Mouse (Mus musculus): ENCODE results near the gene Fbxo45. TPM values are rescaled to one million over a fixed set of nuclear protein-coding genes. Genes with fewer than 3 reads are reported as not detected.

Gene Fbxo45
- total RNA-seq (2021) = 10 to 100 TPM; 12.1 to 12.6 TPM
- long read RNA-seq, experiment 1, full-length matches to known transcripts = 21 of 29 reads
- long read RNA-seq, experiment 1, partial matches to known transcripts = 1 of 29 reads
- long read RNA-seq, experiment 1, other reads (novel, unspliced or antisense) = 7 of 29 reads
- long read RNA-seq, experiment 2, full-length matches to known transcripts = 5 of 14 reads
- long read RNA-seq, experiment 2, partial matches to known transcripts = 3 of 14 reads
- long read RNA-seq, experiment 2, other reads (novel, unspliced or antisense) = 6 of 14 reads

GRCm38 (mm10) chr16:32246952-32247370 is at the start of gene Fbxo45, which contains the start of gene Wdr53:
TSS of gene Fbxo45 (minus strand) at chr16:32247158.
TSS of gene Wdr53 (plus strand) at chr16:32247227.
- DNase-seq = peak; percentile 97 to 99

DNA sequence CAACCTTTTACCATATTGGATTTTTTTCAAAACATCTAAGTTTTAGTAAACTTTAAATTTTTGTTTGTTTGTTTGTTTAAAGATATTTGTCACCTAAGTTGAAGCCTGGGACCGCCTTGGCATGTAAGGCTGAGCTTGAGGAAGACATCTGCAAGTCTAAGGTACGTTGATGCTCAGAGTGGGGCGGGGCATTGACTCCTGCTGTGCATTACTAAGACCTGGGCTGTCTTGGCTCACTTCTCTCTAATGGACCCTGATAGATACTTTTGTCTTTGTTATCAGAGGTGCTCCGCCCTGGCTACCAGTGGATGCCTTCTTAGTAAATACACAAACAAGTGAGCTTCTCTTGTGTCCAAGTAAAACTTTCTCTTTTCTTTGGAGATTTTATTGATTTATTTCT is 44.9 kb upstream of the Fbxo45 start:
- no peak for DNase-seq

DNA sequence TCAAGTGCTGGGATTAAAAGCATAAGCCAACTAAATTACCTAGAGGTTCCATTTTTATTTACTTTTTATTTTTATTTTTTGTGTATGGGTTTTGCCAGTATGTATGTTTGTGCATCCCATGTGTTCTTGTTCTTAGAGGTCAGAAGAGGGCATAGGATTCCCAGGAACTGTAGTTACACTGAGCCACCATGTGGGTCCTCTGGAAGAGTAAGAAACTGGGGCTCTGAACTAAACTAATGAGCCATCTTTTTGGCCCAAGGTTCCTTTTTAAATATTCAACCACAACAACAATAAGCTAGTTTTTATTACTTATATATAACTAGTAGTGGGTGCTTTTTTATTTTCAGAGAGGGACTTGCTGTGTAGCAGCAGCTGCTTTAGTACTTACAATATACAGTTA is 35.6 kb upstream of the Fbxo45 start:
- DNase-seq = no peak

- no peak for DNase-seq
Measured at GRCm38 (mm10) chr16:32280211-32280610, 33.3 kb upstream of the Fbxo45 start.

DNA sequence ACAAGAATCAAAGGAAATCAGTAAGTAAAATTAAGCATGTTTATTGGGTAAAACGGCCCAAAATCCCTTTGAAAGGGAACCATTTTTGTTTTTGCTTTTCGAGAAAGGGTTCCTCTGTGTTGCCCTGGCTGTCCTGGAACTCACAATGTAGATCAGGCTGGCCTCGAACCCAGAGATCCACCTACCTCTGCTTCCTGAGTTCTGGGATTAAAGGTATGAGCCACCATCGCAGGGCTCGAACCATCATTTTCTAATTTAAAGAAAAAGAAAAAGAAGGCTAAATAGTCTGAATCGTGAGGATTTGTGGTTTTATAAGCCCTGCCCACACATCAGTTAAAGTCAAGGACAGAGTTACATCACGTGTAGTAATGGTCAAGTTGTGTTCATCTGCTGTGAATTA is 31.4 kb upstream of the Fbxo45 start:
- no peak for DNase-seq

GRCm38 (mm10) chr16:32277308-32278256 is 30.6 kb upstream of the Fbxo45 start, which contains the start of gene Rnf168:
TSS of gene Rnf168 (plus strand) at chr16:32277459.
- peak; percentile 95 to 96 for DNase-seq

- no peak for DNase-seq
Measured at GRCm38 (mm10) chr16:32275830-32276229, 28.9 kb upstream of the Fbxo45 start.

GRCm38 (mm10) chr16:32275041-32275440 is 28.1 kb upstream of the Fbxo45 start:
- no peak for DNase-seq

DNA sequence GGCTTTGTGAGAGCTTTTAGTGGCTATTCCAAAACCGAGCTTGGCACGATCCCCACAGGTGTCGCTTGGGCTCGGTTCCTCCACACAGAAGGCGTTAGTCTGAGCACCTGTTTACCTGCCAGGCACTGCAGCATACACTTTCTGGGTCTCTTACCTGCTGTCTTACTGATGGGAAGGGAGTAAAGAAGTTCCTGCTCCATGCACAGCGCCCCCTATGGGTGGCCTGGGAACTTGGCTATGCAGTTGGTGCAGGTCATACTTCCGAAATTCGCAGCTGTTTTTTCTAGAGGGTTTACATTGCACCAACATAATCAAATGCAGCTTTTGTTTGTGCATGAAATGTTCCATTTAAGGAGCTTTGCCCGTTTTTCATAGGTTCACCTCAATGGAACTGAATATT is 26.4 kb upstream of the Fbxo45 start:
- DNase-seq = no peak

GRCm38 (mm10) chr16:32271291-32271690 is 24.3 kb upstream of the Fbxo45 start, which contains the start of gene Smco1:
TSS of gene Smco1 (plus strand) at chr16:32271468.
- peak; percentile 57 to 66 for DNase-seq

GRCm38 (mm10) chr16:32264225-32264624 is 17.3 kb upstream of the Fbxo45 start:
- peak; percentile 11 to 39 for DNase-seq

GRCm38 (mm10) chr16:32246351-32246791 is 587 bp downstream of the Fbxo45 start:
- DNase-seq = peak; percentile 40 to 46

GRCm38 (mm10) chr16:32243901-32244300 is 3.1 kb downstream of the Fbxo45 start:
- no peak for DNase-seq

DNA sequence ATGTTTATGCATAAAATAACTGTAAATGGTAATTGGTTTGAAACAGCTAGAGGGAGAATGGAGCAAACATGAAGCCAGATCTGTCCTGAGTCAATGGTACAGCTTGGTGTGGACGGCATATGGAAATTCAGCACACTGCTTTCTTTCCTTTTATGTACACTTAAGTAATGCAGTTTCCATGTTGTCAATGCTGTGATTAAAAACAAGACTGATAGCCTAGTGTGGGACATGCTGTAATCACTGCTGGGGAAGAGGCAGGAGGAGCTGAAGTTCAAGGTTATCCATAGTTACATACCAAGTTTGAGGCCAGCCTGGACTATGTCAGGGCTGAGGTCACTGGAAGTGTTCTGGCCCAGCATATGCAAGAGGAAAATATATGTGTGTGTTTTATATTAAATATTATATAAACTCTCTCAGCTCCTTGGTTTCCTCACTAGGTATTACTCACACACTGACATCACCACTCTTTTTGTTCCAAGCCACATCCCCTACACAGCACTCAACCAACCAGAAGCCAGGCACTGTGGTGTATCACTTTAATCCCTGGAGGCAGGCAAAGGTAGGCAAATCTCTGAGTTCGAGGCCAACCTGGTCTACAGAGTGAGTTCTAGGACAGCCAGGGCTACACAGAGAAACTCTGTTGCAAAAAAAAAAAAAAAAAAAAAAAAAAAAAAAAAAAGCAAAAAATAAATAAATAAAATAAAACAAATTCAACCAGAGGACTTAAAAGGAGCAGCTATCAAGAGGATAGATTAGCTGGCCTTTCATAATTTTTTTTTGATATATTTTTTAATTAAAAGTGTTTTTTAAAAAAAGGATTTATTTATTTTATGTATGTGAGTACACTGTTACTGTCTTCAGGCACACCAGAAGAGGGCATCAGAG is 7.3 kb downstream of the Fbxo45 start:
- DNase-seq = no peak

- peak; percentile 35 to 56 for DNase-seq
Measured at GRCm38 (mm10) chr16:32237930-32238680, 8.9 kb downstream of the Fbxo45 start.

DNA sequence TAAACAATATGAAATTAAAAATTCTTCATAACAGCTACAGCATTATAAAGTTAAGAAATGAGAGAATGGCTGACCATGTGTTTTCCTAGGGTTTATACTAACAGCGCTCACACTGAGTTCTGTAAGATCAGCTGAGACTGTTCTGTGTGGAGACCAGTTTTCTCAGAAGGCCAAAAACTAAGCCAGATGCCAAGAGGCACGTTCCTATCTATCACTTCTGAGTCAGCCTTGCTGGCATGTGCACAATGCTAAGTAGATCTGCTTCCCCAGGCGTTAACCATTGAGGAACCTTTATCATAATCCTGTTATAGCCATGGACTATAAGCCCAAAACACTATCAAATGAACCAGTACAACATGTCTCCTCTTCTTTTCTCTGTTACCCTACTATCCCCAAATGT is 14.9 kb downstream of the Fbxo45 start:
- DNase-seq = peak; percentile 42 to 53

DNA sequence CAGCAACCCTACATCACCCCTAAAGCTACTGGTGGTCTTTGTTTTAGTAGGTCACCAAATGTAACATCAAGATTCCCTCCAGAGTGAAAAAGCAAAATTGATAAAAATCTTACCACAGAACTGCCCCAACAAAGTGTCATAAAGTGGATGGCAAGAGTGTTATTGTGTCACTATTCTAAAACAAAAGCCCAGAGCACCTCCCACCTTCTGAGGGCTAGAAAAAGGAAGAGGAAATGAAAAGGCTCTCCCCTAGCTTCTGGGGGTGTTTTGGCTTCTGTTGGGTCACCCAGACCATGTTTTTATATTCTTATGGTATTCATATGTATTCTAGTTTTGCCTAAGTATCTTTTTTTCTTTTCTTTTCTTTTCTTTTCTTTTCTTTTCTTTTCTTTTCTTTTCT is 24.6 kb downstream of the Fbxo45 start:
- DNase-seq = no peak

- no peak for DNase-seq
Measured at GRCm38 (mm10) chr16:32221803-32222202, 25.2 kb downstream of the Fbxo45 start.

DNA sequence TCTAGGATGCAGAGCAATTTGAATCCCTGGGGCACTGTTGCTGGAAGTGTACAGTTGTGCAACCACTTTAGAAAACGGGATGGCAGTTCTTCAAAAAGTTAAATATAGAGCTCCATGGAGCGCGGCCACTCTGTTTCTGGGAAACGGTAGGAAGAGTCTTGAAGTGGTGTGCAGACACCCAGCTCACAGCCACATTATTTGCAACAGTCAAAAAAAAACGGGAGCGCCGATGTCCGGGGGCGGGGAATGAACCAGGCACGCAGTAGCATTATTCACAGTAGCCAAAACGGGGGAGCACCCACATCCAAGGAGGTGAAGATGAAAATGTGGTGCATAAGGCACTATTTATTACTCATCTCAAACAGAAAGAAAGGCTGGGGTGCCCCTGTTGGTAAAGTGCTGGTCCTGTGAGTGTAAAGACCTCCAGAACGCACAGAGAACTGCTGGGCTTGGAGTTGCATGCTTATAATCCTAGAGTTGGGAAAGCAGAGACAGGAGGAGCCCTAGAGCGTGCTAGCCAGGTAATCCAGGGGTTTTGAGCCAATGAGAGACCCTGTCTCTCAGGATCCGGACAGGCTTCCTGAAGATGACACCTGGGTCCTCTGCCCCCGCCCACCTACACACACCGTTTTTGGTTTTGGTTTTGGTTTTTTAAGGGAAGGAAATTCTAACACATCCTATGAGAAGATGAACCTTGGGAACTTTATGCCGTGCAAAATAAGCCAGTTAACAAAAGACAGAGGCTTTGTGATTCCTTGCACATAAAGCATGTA is 32.0 kb downstream of the Fbxo45 start:
- DNase-seq = peak; percentile 36 to 46

DNA sequence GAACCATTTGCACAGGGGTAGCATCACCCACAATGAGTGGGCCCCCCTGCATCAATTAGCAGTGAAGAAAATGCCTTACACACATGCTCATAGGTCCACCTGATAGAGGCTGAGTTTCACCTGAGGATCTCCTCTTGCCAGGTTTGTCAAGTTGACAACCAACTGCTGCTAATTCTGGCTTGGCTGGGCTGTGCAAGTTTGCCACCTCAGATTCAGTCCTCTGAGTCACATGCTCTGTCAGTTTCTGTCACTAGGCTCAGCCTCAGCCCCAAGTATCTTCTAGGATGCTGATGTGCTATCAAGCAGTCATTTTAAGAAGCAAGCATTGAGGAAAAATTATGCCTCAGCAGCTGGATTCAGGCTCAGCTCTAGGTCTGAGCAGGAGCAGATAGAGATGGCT is 32.8 kb downstream of the Fbxo45 start:
- peak in 1 of 2 experiments; percentile 41 for DNase-seq
